ENCODE assay signal across 8 mouse cellular contexts in the genomic region with DNA sequence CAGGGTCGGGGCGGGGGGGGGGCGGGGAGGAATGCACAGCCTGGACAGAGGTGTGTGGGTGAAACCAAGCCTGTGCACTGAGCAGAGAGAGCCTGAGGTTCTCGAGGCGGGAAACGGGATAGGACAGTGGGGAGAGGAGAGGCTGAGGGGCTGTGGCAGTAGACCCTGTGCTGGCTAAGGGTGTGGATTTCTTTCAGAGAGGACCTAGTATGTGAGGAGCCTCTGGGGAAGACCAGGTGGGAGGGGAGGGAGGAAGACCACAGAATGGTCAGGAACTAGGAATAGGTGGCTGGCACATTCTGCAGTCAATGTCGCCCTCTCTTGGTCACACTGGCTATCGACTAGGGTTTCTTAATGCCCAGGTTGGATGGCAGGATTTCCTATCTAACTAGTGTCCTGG. TPM values are rescaled to one million over a fixed set of nuclear protein-coding genes. Genes with fewer than 3 reads are reported as not detected.
DNase-seq lines count a peak whose midpoint lies in the region; ATAC-seq and TF ChIP-seq lines count a peak whose summit lies in the region.

No protein-coding gene starts in this region.

- ATAC-seq in heart, postnatal 0 days (ENCODE audit: insufficient read depth, low read depth) = 0 out of 2 replicates have a peak, but pooled peaks have one; percentile 10
- peak; percentile 10; the same call in 1 of the 2 replicates for ATAC-seq in lung, embryonic 16.5 days (ENCODE audit: low read depth)
- no peak for ATAC-seq in erythroblast, adult 5-6 weeks (replicated peaks; ENCODE audit: low FRiP score, poor library complexity, severe bottlenecking)

- H3K4me1 ChIP-seq in embryonic facial prominence, embryonic 10.5 days = peaks cover 22% of the 10 kb centered on the region
- peaks cover 12% of the 10 kb centered on the region; the same call in 1 of the 2 replicates for H3K4me1 ChIP-seq in heart, postnatal 0 days (ENCODE audit: control insufficient read depth, insufficient read depth)
- peaks cover 6% of the 10 kb centered on the region; the same call in 1 of the 2 replicates for H3K4me1 ChIP-seq in lung, embryonic 16.5 days (replicated peaks; ENCODE audit: control insufficient read depth, insufficient read depth, low read length)

- WGBS in embryonic facial prominence, embryonic 10.5 days = 39% methylated on average over 8 of the region's 8 CpGs
- 28% methylated on average over 6 of the region's 8 CpGs for WGBS in heart, postnatal 0 days
- WGBS in lung, embryonic 16.5 days = 23% methylated on average over 8 of the region's 8 CpGs

- H3K27me3 ChIP-seq in C2C12 (ENCODE audit: control insufficient read depth, insufficient read depth, insufficient read length) = peaks cover 57% of the 10 kb centered on the region
- peaks cover 52% of the 10 kb centered on the region for H3K27me3 ChIP-seq in embryonic facial prominence, embryonic 10.5 days (replicated peaks; ENCODE audit: low read depth, poor library complexity, severe bottlenecking)
- H3K27me3 ChIP-seq in heart, postnatal 0 days (ENCODE audit: control insufficient read depth, insufficient read depth, low read length) = peaks cover 15% of the 10 kb centered on the region
- H3K27me3 ChIP-seq in lung, embryonic 16.5 days (ENCODE audit: control insufficient read depth, insufficient read depth, low read depth, low read length) = peaks cover 10% of the 10 kb centered on the region

- no peak overlapping the region for H3K27ac ChIP-seq in embryonic facial prominence, embryonic 10.5 days (replicated peaks)
- no peak overlapping the region for H3K27ac ChIP-seq in heart, postnatal 0 days (ENCODE audit: low read depth)
- H3K27ac ChIP-seq in lung, embryonic 16.5 days (ENCODE audit: low read length) = no peak overlapping the region

- H3K36me3 ChIP-seq in C2C12 (ENCODE audit: control insufficient read depth, insufficient read depth) = no peaks in the 10 kb centered on the region
- H3K36me3 ChIP-seq in embryonic facial prominence, embryonic 10.5 days (replicated peaks) = no peaks in the 10 kb centered on the region
- no peaks in the 10 kb centered on the region for H3K36me3 ChIP-seq in heart, postnatal 0 days (replicated peaks; ENCODE audit: control insufficient read depth, insufficient read depth, low read length)
- H3K36me3 ChIP-seq in lung, embryonic 16.5 days (ENCODE audit: control insufficient read depth, insufficient read depth, low read length) = no peaks in the 10 kb centered on the region

- H3K4me3 ChIP-seq in C2C12 (ENCODE audit: insufficient read depth, poor library complexity, severe bottlenecking) = no peak overlapping the region
- no peak overlapping the region for H3K4me3 ChIP-seq in embryonic facial prominence, embryonic 10.5 days
- no peak overlapping the region for H3K4me3 ChIP-seq in heart, postnatal 0 days (ENCODE audit: low read depth, low read length)
- H3K4me3 ChIP-seq in lung, embryonic 16.5 days (ENCODE audit: low read length) = no peak overlapping the region

- no peak overlapping the region for H3K9ac ChIP-seq in heart, postnatal 0 days (replicated peaks; ENCODE audit: low read depth, low read length)
- H3K9ac ChIP-seq in lung, embryonic 16.5 days (ENCODE audit: low read length) = no peak overlapping the region

- H3K9me3 ChIP-seq in embryonic facial prominence, embryonic 10.5 days = no peaks in the 10 kb centered on the region
- no peaks in the 10 kb centered on the region for H3K9me3 ChIP-seq in heart, postnatal 0 days (replicated peaks; ENCODE audit: control insufficient read depth, low read length)
- no peaks in the 10 kb centered on the region for H3K9me3 ChIP-seq in lung, embryonic 16.5 days (ENCODE audit: control insufficient read depth, low read length)

- no peak overlapping the region for H3K4me2 ChIP-seq in heart, postnatal 0 days (ENCODE audit: low read depth, low read length)
- no peak overlapping the region for H3K4me2 ChIP-seq in lung, embryonic 16.5 days (ENCODE audit: low read depth, low read length)

- H3K79me3 ChIP-seq in C2C12 (ENCODE audit: low read depth) = no peaks in the 10 kb centered on the region

- H3ac ChIP-seq in C2C12 (ENCODE audit: control insufficient read depth, insufficient read length, low read depth) = no peak overlapping the region

- no peaks in the 10 kb centered on the region for H3K79me2 ChIP-seq in C2C12 (ENCODE audit: control insufficient read depth, insufficient read depth)

- TF ChIP-seq CTCF in C2C12 (IDR thresholded peaks at IDR 0.05; ENCODE audit: control insufficient read depth, insufficient read depth, insufficient read length) = peak; percentile 61
- peak; percentile 84 for TF ChIP-seq CTCF in heart, postnatal 0 days (IDR thresholded peaks at IDR 0.05; ENCODE audit: low read depth)

- DNase-seq in adipocyte (ENCODE audit: low spot score) = peak; percentile 74
- peak; percentile 75 for DNase-seq in embryonic facial prominence, embryonic 10.5 days (ENCODE audit: low spot score)
- peak; percentile 69 for DNase-seq in heart, postnatal 0 days (ENCODE audit: low spot score)
- DNase-seq in kidney, postnatal 4 days = peak; percentile 79 to 81
- DNase-seq in right cerebral cortex, adult 18-20 months = peak; percentile 56

- no peak for TF ChIP-seq EP300 in heart, postnatal 0 days (IDR thresholded peaks at IDR 0.05; ENCODE audit: low read depth)

TF ChIP-seq in C2C12, 6 proteins besides CTCF, POLR2A, EP300 and RAD21:
- TF ChIP-seq FOSL1 (IDR thresholded peaks at IDR 0.05; ENCODE audit: insufficient read depth, low read length, poor library complexity, severe bottlenecking) = no peak
- TF ChIP-seq MYOD1 (IDR thresholded peaks at IDR 0.05; ENCODE audit: control insufficient read depth, insufficient read length, low read depth) = no peak
- TF ChIP-seq MYOG (IDR thresholded peaks at IDR 0.05; ENCODE audit: control insufficient read depth, extremely low read depth, insufficient read length) = no peak
- no peak for TF ChIP-seq CEBPB (IDR thresholded peaks at IDR 0.05; ENCODE audit: low read depth)
- TF ChIP-seq USF1 (IDR thresholded peaks at IDR 0.05; ENCODE audit: low read depth) = no peak
- no peak for TF ChIP-seq MAX (IDR thresholded peaks at IDR 0.05)

RNA-seq across cellular contexts. Expression of a gene that starts 15.4 kb away (rescaled TPM):
- polyA plus RNA-seq in C2C12 (2012; fragmentation: generic; extraction: Trizol) = not detected
- 0.33 TPM in 1 of 2 replicates, not detected in the other for polyA plus RNA-seq in embryonic facial prominence, embryonic 10.5 days (2016; fragmentation: Nextera tagmentation; extraction: Ambion mirVana)
- 1.3 TPM in 1 of 2 replicates, not detected in the other for total RNA-seq in heart, postnatal 0 days (2014; rRNA removed; ENCODE audit: low replicate concordance)
- polyA plus RNA-seq in heart, postnatal 0 days (2015; fragmentation: Nextera tagmentation; extraction: Ambion mirVana) = 0.23 and 1.1 TPM in 2 replicates
- 5.8 and 7.4 TPM in 2 replicates for polyA plus RNA-seq in lung, embryonic 16.5 days (2015; fragmentation: Nextera tagmentation; extraction: Ambion mirVana)
- total RNA-seq in erythroblast, adult 5-6 weeks (2015; ENCODE audit: low replicate concordance) = not detected in 2 replicates
- not detected in 2 replicates for total RNA-seq in erythroblast, adult 5-6 weeks (2017; ENCODE audit: low replicate concordance)

RNA-seq across cellular contexts. Expression of a gene that starts 27.3 kb away (rescaled TPM):
- polyA plus RNA-seq in C2C12 (2012; fragmentation: generic; extraction: Trizol) = not detected
- 0.13 and 0.21 TPM in 2 replicates for polyA plus RNA-seq in embryonic facial prominence, embryonic 10.5 days (2016; fragmentation: Nextera tagmentation; extraction: Ambion mirVana)
- 0.12 TPM in 1 of 2 replicates, not detected in the other for total RNA-seq in heart, postnatal 0 days (2014; rRNA removed; ENCODE audit: low replicate concordance)
- polyA plus RNA-seq in heart, postnatal 0 days (2015; fragmentation: Nextera tagmentation; extraction: Ambion mirVana) = not detected in 2 replicates
- 0.11 and 0.21 TPM in 2 replicates for polyA plus RNA-seq in lung, embryonic 16.5 days (2015; fragmentation: Nextera tagmentation; extraction: Ambion mirVana)
- total RNA-seq in erythroblast, adult 5-6 weeks (2015; ENCODE audit: low replicate concordance) = not detected in 2 replicates
- not detected in 2 replicates for total RNA-seq in erythroblast, adult 5-6 weeks (2017; ENCODE audit: low replicate concordance)

RNA-seq across cellular contexts. Expression of a gene that starts 36.2 kb away (rescaled TPM):
- polyA plus RNA-seq in C2C12 (2012; fragmentation: generic; extraction: Trizol) = not detected
- polyA plus RNA-seq in embryonic facial prominence, embryonic 10.5 days (2016; fragmentation: Nextera tagmentation; extraction: Ambion mirVana) = 2.9 and 3.3 TPM in 2 replicates
- total RNA-seq in heart, postnatal 0 days (2014; rRNA removed; ENCODE audit: low replicate concordance) = 39.2 and 65.9 TPM in 2 replicates
- 3.1 and 3.4 TPM in 2 replicates for polyA plus RNA-seq in heart, postnatal 0 days (2015; fragmentation: Nextera tagmentation; extraction: Ambion mirVana)
- polyA plus RNA-seq in lung, embryonic 16.5 days (2015; fragmentation: Nextera tagmentation; extraction: Ambion mirVana) = 1.5 and 2.0 TPM in 2 replicates
- 0.21 TPM in 1 of 2 replicates, not detected in the other for total RNA-seq in erythroblast, adult 5-6 weeks (2015; ENCODE audit: low replicate concordance)
- total RNA-seq in erythroblast, adult 5-6 weeks (2017; ENCODE audit: low replicate concordance) = under 0.01 and 0.43 TPM in 2 replicates
